Mouse (Mus musculus) myocyte (in vitro differentiated cells): ENCODE results near the gene Fn3k. TPM values are rescaled to one million over a fixed set of nuclear protein-coding genes. Genes with fewer than 3 reads are reported as not detected.

ENCODE experiments used
- H3K27me3 ChIP-seq: one replicate; pipeline ENCODE4 v1.6.1; 2011; ENCODE audit not compliant: control insufficient read depth, insufficient read depth, insufficient read length
- H3K36me3 ChIP-seq: one replicate; pipeline ENCODE4 v1.6.1; 2011; ENCODE audit not compliant: control insufficient read depth, insufficient read depth
- H3K4me2 ChIP-seq: one replicate; pipeline ENCODE4 v1.6.1; 2011; ENCODE audit warnings: low read depth, control low read depth
- H3K4me3 ChIP-seq: one replicate; pipeline ENCODE4 v1.5.1; 2011; ENCODE audit warnings: mild to moderate bottlenecking, control low read depth, moderate library complexity
- H3K79me2 ChIP-seq: one replicate; pipeline ENCODE4 v1.6.1; 2011; ENCODE audit not compliant: control insufficient read depth, insufficient read depth
- H3ac ChIP-seq: one replicate; pipeline ENCODE4 v1.6.1; 2011; ENCODE audit not compliant: control insufficient read depth, insufficient read length
- CEBPB ChIP-seq: IDR thresholded peaks from 2 replicates; pipeline ENCODE4 v1.6.1; 2011; ENCODE audit warnings: mild to moderate bottlenecking, moderate library complexity; ENCODE audit not compliant: poor library complexity, insufficient read depth, severe bottlenecking
- E2F4 ChIP-seq: IDR thresholded peaks from one replicate; pipeline ENCODE4 v1.6.1; 2011; ENCODE audit warnings: mild to moderate bottlenecking, control low read depth, moderate library complexity; ENCODE audit not compliant: insufficient read depth
- MAX ChIP-seq: IDR thresholded peaks from one replicate; pipeline ENCODE4 v1.6.1; 2011; ENCODE audit warnings: low read depth, mild to moderate bottlenecking, control low read depth
- MYOD1 ChIP-seq, 3 experiments: IDR thresholded peaks; one replicate each; pipeline ENCODE4 v1.6.1; 2011; ENCODE audit warnings: control low read depth in 2 of 3, low read depth in 2 of 3, mild to moderate bottlenecking in 2 of 3, moderate library complexity in 1 of 3; ENCODE audit not compliant: insufficient read length in 2 of 3, control insufficient read depth in 1 of 3
- MYOG ChIP-seq, 3 experiments: IDR thresholded peaks; one replicate each; pipeline ENCODE4 v1.6.1; 2011; ENCODE audit warnings: control low read depth in 2 of 3, low read depth in 2 of 3, mild to moderate bottlenecking in 2 of 3; ENCODE audit not compliant: insufficient read length in 2 of 3, control insufficient read depth in 1 of 3, insufficient read depth in 1 of 3
- POLR2A ChIP-seq: IDR thresholded peaks from one replicate; pipeline ENCODE4 v1.6.1; 2011; ENCODE audit warnings: low read depth, mild to moderate bottlenecking, control low read depth, moderate library complexity; ENCODE audit not compliant: insufficient read length
- POLR2AphosphoS2 ChIP-seq: IDR thresholded peaks from one replicate; pipeline ENCODE4 v1.6.1; 2011; ENCODE audit warnings: low read depth, control low read depth; ENCODE audit not compliant: insufficient read length
- REST ChIP-seq: IDR thresholded peaks from one replicate; pipeline ENCODE4 v1.6.1; 2011; ENCODE audit warnings: mild to moderate bottlenecking, control low read depth, moderate library complexity; ENCODE audit not compliant: insufficient read depth, insufficient read length
- SRF ChIP-seq: IDR thresholded peaks from one replicate; pipeline ENCODE4 v1.6.1; 2011; ENCODE audit warnings: low read depth; ENCODE audit not compliant: control insufficient read depth, insufficient read length
- TCF12 ChIP-seq: IDR thresholded peaks from one replicate; pipeline ENCODE4 v1.6.1; 2011; ENCODE audit warnings: mild to moderate bottlenecking, control low read depth; ENCODE audit not compliant: poor library complexity, insufficient read depth, severe bottlenecking
- TCF3 ChIP-seq: IDR thresholded peaks from one replicate; pipeline ENCODE4 v1.6.1; 2011; ENCODE audit warnings: low read depth, control low read depth; ENCODE audit not compliant: insufficient read length
- USF1 ChIP-seq: IDR thresholded peaks from one replicate; pipeline ENCODE4 v1.6.1; 2011; ENCODE audit warnings: low read depth, mild to moderate bottlenecking, control low read depth, moderate library complexity
- polyA plus RNA-seq: library from polyadenylated mRNA; unstranded; fragments of >200 nt; fragmentation: generic; extraction: Trizol; gene quantifications from one replicate; pipeline ENCODE4 v1.2.1, GENCODE M21; 2012; ENCODE audit warnings: missing spikeins

The Fn3k gene
- polyA plus RNA-seq, 1 experiment, result 28.9 TPM

GRCm38 (mm10) chr11:121475699-121476415, 41.1 kb downstream of the Fn3k start:
- H3K4me3 ChIP-seq, result no peak overlapping the region
- H3K36me3 ChIP-seq, result peaks cover 11% of the 10 kb centered on the region
- H3K79me2 ChIP-seq, result no peaks in the 10 kb centered on the region
- H3ac ChIP-seq, result no peak overlapping the region
- no peak overlapping the region for H3K4me2 ChIP-seq
- no peaks in the 10 kb centered on the region for H3K27me3 ChIP-seq
- no peak for TF ChIP-seq TCF12
- no peak for TF ChIP-seq USF1
- no peak for TF ChIP-seq POLR2AphosphoS2

- H3K36me3 ChIP-seq, result peaks cover 25% of the 10 kb centered on the region
- no peak overlapping the region for H3ac ChIP-seq
- no peak overlapping the region for H3K4me2 ChIP-seq
- no peaks in the 10 kb centered on the region for H3K79me2 ChIP-seq
- no peak for TF ChIP-seq MYOG (IDR thresholded peaks at IDR 0.05; ENCODE audit: control insufficient read depth in 1 of 3, insufficient read depth in 1 of 3, insufficient read length in 2 of 3, low read depth in 2 of 3)
- TF ChIP-seq REST, result no peak
- no peak for TF ChIP-seq TCF3
- no peak for TF ChIP-seq SRF
- TF ChIP-seq MAX, result no peak
- no peak for TF ChIP-seq POLR2A
- TF ChIP-seq TCF12, result no peak
- TF ChIP-seq E2F4, result no peak
- TF ChIP-seq CEBPB, result no peak
- no peak for TF ChIP-seq USF1
- no peak for TF ChIP-seq MYOD1 (IDR thresholded peaks at IDR 0.05; ENCODE audit: control insufficient read depth in 1 of 3, insufficient read length in 2 of 3, low read depth in 2 of 3)
- no peaks in the 10 kb centered on the region for H3K27me3 ChIP-seq
- H3K4me3 ChIP-seq, result no peak overlapping the region
These were observed 44.9 kb downstream of the Fn3k start for GRCm38 (mm10) chr11:121479476-121480203.

- no peak overlapping the region for H3ac ChIP-seq
- H3K4me2 ChIP-seq, result no peak overlapping the region
- H3K36me3 ChIP-seq, result peaks cover 23% of the 10 kb centered on the region
- H3K4me3 ChIP-seq, result no peak overlapping the region
- H3K79me2 ChIP-seq, result no peaks in the 10 kb centered on the region
- H3K27me3 ChIP-seq, result no peaks in the 10 kb centered on the region
- no peak for TF ChIP-seq USF1
- no peak for TF ChIP-seq POLR2AphosphoS2
- no peak for TF ChIP-seq TCF12
- no peak for TF ChIP-seq MYOD1 (IDR thresholded peaks at IDR 0.05; ENCODE audit: control insufficient read depth in 1 of 3, insufficient read length in 2 of 3, low read depth in 2 of 3)
- TF ChIP-seq E2F4, result no peak
- TF ChIP-seq TCF3, result no peak
- no peak for TF ChIP-seq POLR2A
- TF ChIP-seq SRF, result no peak
- TF ChIP-seq MAX, result no peak
- no peak for TF ChIP-seq MYOG (IDR thresholded peaks at IDR 0.05; ENCODE audit: control insufficient read depth in 1 of 3, insufficient read depth in 1 of 3, insufficient read length in 2 of 3, low read depth in 2 of 3)
- TF ChIP-seq CEBPB, result no peak
- no peak for TF ChIP-seq REST
These were observed 46.4 kb downstream of the Fn3k start for GRCm38 (mm10) chr11:121481129-121481528.

- no peak overlapping the region for H3K4me2 ChIP-seq
- TF ChIP-seq REST (no peak), CEBPB (no peak), SRF (no peak), MYOD1 (IDR thresholded peaks at IDR 0.05; ENCODE audit: control insufficient read depth in 1 of 3, insufficient read length in 2 of 3, low read depth in 2 of 3) (no peak), POLR2A (no peak), TCF12 (no peak), MAX (no peak), E2F4 (no peak), MYOG (IDR thresholded peaks at IDR 0.05; ENCODE audit: control insufficient read depth in 1 of 3, insufficient read depth in 1 of 3, insufficient read length in 2 of 3, low read depth in 2 of 3) (no peak), USF1 (no peak), POLR2AphosphoS2 (no peak), TCF3 (no peak)
- H3K27me3 ChIP-seq, result no peaks in the 10 kb centered on the region
- H3K36me3 ChIP-seq, result peaks cover 13% of the 10 kb centered on the region
- H3K4me3 ChIP-seq, result no peak overlapping the region
- no peaks in the 10 kb centered on the region for H3K79me2 ChIP-seq
- no peak overlapping the region for H3ac ChIP-seq
These were observed 51.2 kb downstream of the Fn3k start for GRCm38 (mm10) chr11:121485882-121486281.
